Mouse (Mus musculus) stomach, postnatal 0 days (tissue): ENCODE measurements around the gene Atp6v0a1. TPM values are rescaled to one million over a fixed set of nuclear protein-coding genes. Genes with fewer than 3 reads are reported as not detected.

ENCODE experiments used
- ATAC-seq: fragments of 200-750 bp; cut with Nextera tagmentation; 2 replicates; pipeline ENCODE4 v1.8.0; 2017; ENCODE audit not compliant: low FRiP score, low TSS enrichment
- DNase-seq: peaks from one replicate; pipeline ENCODE4 v3.0.0-alpha.2; 2016; ENCODE audit warnings: low spot score
- H3K27ac ChIP-seq: fragments of 300-500 bp; sonication (generic); replicated peaks from 2 replicates; pipeline ENCODE4 v1.5.1; 2014; ENCODE audit warnings: mild to moderate bottlenecking, control low read depth
- H3K27me3 ChIP-seq: fragments of 300-500 bp; sonication (generic); 2 replicates; pipeline ENCODE4 v1.6.1; 2014; ENCODE audit warnings: low read length; ENCODE audit not compliant: control insufficient read depth, insufficient read depth
- H3K36me3 ChIP-seq: fragments of 300-500 bp; sonication (generic); 2 replicates; pipeline ENCODE4 v1.6.1; 2014; ENCODE audit warnings: low read length, mixed read lengths; ENCODE audit not compliant: control insufficient read depth, insufficient read depth
- H3K4me1 ChIP-seq: fragments of 300-500 bp; sonication (generic); replicated peaks from 2 replicates; pipeline ENCODE4 v1.6.1; 2014; ENCODE audit warnings: antibody characterized with exemption; ENCODE audit not compliant: control insufficient read depth, insufficient read depth
- H3K4me2 ChIP-seq: fragments of 300-500 bp; sonication (generic); replicated peaks from 2 replicates; pipeline ENCODE4 v1.6.1; 2014; ENCODE audit warnings: low read depth, mild to moderate bottlenecking, control low read depth, moderate library complexity
- H3K4me3 ChIP-seq: fragments of 300-500 bp; sonication (generic); 2 replicates; pipeline ENCODE4 v1.5.1; 2014; ENCODE audit warnings: low read depth, low read length, control low read depth
- H3K9ac ChIP-seq: fragments of 300-500 bp; sonication (generic); 2 replicates; pipeline ENCODE4 v1.6.1; 2014; ENCODE audit warnings: mild to moderate bottlenecking, low read length, control low read depth, mixed read lengths
- H3K9me3 ChIP-seq: fragments of 300-500 bp; sonication (generic); 2 replicates; pipeline ENCODE4 v1.6.1; 2016; ENCODE audit warnings: low read length; ENCODE audit not compliant: control insufficient read depth
- CTCF ChIP-seq: IDR thresholded peaks from 2 replicates; pipeline ENCODE4 v1.5.1; 2016; ENCODE audit warnings: antibody characterized with exemption, low read depth, mild to moderate bottlenecking, moderate library complexity
- EP300 ChIP-seq: optimal IDR thresholded peaks from 2 replicates; pipeline ENCODE3; 2016; ENCODE audit warnings: antibody characterized with exemption
- WGBS: fragments of 180-500 bp; shearing (Covaris S2); extraction: QIAGEN DNeasy Blood & Tissue Kit; methylation state at CpG from one replicate; pipeline ENCODE4 v1.1.7; 2014; 5-methylcytosine and 5-hydroxymethylcytosine counted together
- polyA plus RNA-seq: library from polyadenylated mRNA; unstranded; fragments of >200 nt; fragmentation: Nextera tagmentation; extraction: Ambion mirVana; gene quantifications from 2 replicates; pipeline ENCODE4 v1.2.1, GENCODE M21; 2015

Atp6v0a1 gene
- polyA plus RNA-seq, 1 experiment from 2014 or later = 45.5 TPM

DNA sequence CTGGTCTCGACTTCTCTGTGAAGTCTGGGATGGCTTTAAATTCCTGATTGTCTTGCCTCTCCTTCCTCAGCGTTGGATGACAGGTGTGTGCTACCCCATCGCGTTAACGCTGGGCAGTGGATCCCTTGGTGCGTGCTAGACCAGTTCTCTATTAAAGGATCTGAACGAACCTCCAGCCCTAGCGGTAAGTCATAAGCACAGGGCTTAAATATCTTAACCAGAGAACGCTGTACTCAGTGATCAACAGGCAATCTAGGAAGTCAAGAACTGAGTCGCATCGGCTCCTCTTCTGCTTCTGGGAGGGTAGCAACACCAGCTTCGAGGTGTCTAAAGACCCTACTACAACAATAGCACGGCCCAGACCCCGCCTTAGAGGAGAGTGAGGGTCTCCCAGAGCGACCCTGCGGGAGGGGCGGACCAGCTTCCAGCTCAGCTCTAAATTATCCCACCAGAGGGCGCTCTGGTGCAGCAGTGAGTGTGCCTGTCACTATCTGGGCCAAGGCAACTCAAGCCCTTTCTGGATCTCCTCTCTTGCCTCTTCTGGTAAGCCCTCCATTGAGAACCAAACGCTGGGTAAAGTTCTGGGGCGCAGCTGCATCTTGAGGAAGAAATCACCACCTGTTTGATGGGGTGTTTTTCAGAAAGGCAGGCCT, 26.0 kb upstream of the Atp6v0a1 start:
- no peak overlapping the region for H3K27ac ChIP-seq
- no peaks in the 10 kb centered on the region for H3K27me3 ChIP-seq
- no peaks in the 10 kb centered on the region for H3K9me3 ChIP-seq
- no peaks in the 10 kb centered on the region for H3K36me3 ChIP-seq
- H3K9ac ChIP-seq = peak overlapping the region; percentile 31; the same call in 1 of the 2 replicates
- no peak for TF ChIP-seq EP300
- TF ChIP-seq CTCF = peak; percentile 93
- DNase-seq (peak; percentile 81), ATAC-seq (peak; percentile 79)
- H3K4me2 ChIP-seq = peak overlapping the region; percentile 71
- H3K4me1 ChIP-seq = no peaks in the 10 kb centered on the region
- H3K4me3 ChIP-seq = peak overlapping the region; percentile 46
- 2% methylated on average over 20 of the region's 20 CpGs for WGBS

DNA sequence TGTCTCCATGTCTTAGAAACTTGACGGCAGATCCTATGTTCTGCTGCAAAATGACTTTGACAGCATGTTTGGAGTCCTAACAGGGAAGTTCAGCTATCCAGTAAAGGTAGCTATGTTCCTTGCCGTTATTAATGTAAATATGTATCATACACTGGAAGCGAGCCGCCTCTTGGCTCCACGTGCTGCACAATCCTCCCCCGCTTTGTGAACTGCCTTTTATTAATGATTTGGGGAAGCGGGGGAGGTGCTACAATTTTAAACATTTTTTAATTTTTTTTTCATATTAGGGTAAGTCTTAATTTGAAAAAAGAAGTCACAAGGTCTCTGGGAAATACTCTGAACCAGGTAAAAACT, 25.5 kb upstream of the Atp6v0a1 start:
- 51% methylated on average over 7 of the region's 7 CpGs for WGBS
- H3K9me3 ChIP-seq = no peaks in the 10 kb centered on the region
- H3K36me3 ChIP-seq = no peaks in the 10 kb centered on the region
- no peak overlapping the region for H3K9ac ChIP-seq
- TF ChIP-seq EP300 (no peak), CTCF (no peak)
- no peaks in the 10 kb centered on the region for H3K27me3 ChIP-seq
- no peak for ATAC-seq
- no peak overlapping the region for H3K4me3 ChIP-seq
- H3K4me1 ChIP-seq = no peaks in the 10 kb centered on the region
- no peak for DNase-seq
- no peak overlapping the region for H3K27ac ChIP-seq
- no peak overlapping the region for H3K4me2 ChIP-seq

DNA sequence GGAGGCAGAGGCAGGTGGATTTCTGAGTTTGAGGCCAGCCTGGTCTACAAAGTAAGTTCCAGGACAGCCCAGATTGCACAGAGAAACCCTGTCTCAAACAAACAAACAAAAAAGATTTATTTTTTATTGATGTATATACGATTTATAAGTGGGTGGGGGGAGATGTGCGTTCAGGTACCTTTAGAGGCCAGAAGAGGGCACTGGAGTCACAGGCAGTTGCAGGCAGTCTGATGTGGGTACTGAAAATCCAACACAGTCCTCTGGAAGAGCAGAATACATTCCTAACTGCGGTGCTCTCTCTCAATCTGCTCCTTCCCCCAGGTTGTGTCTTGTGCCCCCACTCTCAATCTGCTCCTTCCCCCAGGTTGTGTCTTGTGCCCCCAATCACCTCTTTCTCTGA, 23.6 kb upstream of the Atp6v0a1 start:
- Histone ChIP-seq H3K4me2 (no peak overlapping the region), H3K4me3 (no peak overlapping the region), H3K27ac (no peak overlapping the region), H3K4me1 (no peaks in the 10 kb centered on the region), H3K9ac (no peak overlapping the region), H3K36me3 (no peaks in the 10 kb centered on the region), H3K9me3 (no peaks in the 10 kb centered on the region), H3K27me3 (no peaks in the 10 kb centered on the region)
- no peak for TF ChIP-seq EP300
- TF ChIP-seq CTCF = peak; percentile 55
- 65% methylated on average over 3 of the region's 3 CpGs for WGBS
- DNase-seq (no peak), ATAC-seq (no peak)

DNA sequence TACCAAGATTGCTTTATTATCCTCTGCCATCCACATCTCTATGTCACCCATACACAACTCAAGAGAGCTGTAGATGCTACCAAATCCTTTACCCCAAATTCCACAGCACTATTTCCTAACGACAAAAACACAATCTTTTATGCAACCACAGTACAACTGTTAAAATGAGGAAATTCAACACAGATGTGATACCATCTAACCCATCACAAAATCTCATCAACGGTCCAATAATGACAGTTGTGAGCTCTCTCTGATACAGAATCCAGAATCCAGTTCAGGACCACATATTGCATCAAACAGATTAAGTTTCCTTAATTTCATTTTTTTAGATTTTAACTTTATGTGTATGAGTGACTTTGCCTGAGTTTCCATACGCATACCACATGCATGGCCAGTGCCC, 20.6 kb upstream of the Atp6v0a1 start:
- Histone ChIP-seq H3K9me3 (no peaks in the 10 kb centered on the region), H3K4me1 (no peaks in the 10 kb centered on the region), H3K9ac (no peak overlapping the region), H3K36me3 (no peaks in the 10 kb centered on the region), H3K4me2 (no peak overlapping the region), H3K27me3 (no peaks in the 10 kb centered on the region), H3K27ac (no peak overlapping the region), H3K4me3 (no peak overlapping the region)
- no peak for DNase-seq
- no peak for ATAC-seq
- 88% methylated on average over 3 of the region's 3 CpGs for WGBS
- TF ChIP-seq EP300 (no peak), CTCF (no peak)

DNA sequence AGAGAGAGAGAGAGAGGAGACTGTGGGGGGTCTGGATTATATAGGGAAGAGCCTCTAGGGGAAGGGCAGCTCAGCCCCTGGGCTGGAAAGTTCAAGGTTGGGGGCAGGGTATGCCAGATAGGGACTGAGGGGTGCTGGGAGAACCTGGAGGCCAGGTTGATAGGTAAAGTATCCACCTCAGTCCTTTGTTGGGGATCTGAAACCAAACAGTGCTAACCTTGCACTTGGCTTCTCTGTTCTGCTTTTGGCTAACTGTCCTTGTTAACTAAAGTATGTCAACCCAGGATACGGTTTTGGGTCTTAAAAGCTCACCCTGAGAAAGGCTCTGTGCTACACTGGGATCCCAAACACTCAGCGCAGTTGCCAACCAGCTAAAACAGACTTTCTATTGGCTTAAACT, 19.6 kb upstream of the Atp6v0a1 start:
- Histone ChIP-seq H3K4me1 (no peaks in the 10 kb centered on the region), H3K27me3 (no peaks in the 10 kb centered on the region), H3K9ac (no peak overlapping the region), H3K36me3 (no peaks in the 10 kb centered on the region), H3K4me2 (no peak overlapping the region), H3K4me3 (no peak overlapping the region), H3K9me3 (no peaks in the 10 kb centered on the region), H3K27ac (no peak overlapping the region)
- WGBS = 59% methylated on average over 2 of the region's 2 CpGs
- TF ChIP-seq EP300 (no peak), CTCF (no peak)
- no peak for DNase-seq
- ATAC-seq = no peak

DNA sequence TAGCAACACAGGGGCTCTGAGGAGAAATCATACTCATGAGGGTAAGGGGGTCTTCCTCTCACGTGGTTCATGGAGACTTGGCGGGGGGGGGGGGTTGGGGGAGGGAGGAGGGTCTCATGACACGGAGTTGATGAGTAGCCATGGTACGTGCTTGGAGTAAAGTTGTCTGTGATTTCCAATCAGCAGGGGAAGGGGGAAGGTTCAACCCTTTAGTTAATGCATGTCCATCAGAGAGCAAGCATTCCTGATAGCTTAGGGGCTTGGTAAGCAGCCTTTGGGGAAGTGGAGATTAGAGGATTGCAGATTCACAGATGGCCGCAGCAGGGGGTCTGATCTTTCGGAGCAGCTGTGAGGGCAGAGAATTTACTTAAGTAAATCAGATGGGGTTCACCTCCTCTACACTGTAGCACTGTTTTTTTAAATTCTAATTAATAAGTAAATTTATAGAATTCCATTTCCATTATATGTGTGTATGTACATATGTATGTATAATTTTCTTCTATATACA, 18.2 kb upstream of the Atp6v0a1 start:
- Histone ChIP-seq H3K36me3 (no peaks in the 10 kb centered on the region), H3K4me2 (no peak overlapping the region), H3K27me3 (no peaks in the 10 kb centered on the region), H3K4me3 (no peak overlapping the region), H3K9ac (no peak overlapping the region), H3K4me1 (no peaks in the 10 kb centered on the region), H3K27ac (no peak overlapping the region), H3K9me3 (no peaks in the 10 kb centered on the region)
- ATAC-seq = no peak
- no peak for DNase-seq
- TF ChIP-seq CTCF (no peak), EP300 (no peak)
- 18% methylated on average over 6 of the region's 6 CpGs for WGBS
